Mouse (Mus musculus): ENCODE measurements around the gene Ube2h. TPM values are rescaled to one million over a fixed set of nuclear protein-coding genes. Genes with fewer than 3 reads are reported as not detected.
A peak's percentile ranks its signal among the peaks of the same experiment; 100 is the strongest.

The Ube2h gene
- polyA plus RNA-seq, 1 experiment = 69.9 TPM

DNA sequence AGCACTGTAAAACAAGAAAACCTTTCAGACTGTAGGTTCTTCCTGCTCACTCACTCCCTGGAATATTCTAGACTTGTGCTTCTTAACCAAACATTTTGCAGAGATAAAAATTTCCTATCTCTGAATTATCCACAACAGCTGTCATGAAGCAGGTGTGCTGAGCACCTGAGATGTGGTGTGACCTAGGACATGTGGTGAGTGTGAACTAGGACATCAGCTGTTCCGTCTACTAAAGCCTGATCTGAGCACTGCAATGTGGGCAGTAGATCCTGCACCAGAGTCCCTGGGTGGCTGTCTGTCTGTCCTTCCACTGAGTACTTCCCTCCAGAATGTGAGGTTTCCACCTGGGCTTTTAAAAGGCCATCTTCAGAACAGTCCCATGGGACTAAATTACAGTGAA lies 79.6 kb downstream of the Ube2h start:
- TF ChIP-seq POLR2A (IDR thresholded peaks at IDR 0.05; ENCODE audit: control insufficient read depth, extremely low read depth, insufficient read depth, low read length, poor library complexity) = no peak
- TF ChIP-seq CTCF (IDR thresholded peaks at IDR 0.05; ENCODE audit: borderline replicate concordance, control insufficient read depth, extremely low read depth, insufficient read depth, low read length, poor library complexity) = no peak
- no peak for DNase-seq
- Histone ChIP-seq H3K36me3 (ENCODE audit: control insufficient read depth, insufficient read depth, low read length) (peaks cover 10% of the 10 kb centered on the region), H3K27ac (ENCODE audit: control insufficient read depth, insufficient read depth, low read length) (no peak overlapping the region), H3K4me1 (replicated peaks; ENCODE audit: control insufficient read depth, insufficient read depth, low read length) (peaks cover 9% of the 10 kb centered on the region), H3K27me3 (ENCODE audit: control insufficient read depth, insufficient read depth, low read length) (no peaks in the 10 kb centered on the region), H3K4me3 (ENCODE audit: control insufficient read depth, insufficient read depth, low read length) (no peak overlapping the region)
- WGBS = 85% methylated on average over 1 of the region's 1 CpGs

DNA sequence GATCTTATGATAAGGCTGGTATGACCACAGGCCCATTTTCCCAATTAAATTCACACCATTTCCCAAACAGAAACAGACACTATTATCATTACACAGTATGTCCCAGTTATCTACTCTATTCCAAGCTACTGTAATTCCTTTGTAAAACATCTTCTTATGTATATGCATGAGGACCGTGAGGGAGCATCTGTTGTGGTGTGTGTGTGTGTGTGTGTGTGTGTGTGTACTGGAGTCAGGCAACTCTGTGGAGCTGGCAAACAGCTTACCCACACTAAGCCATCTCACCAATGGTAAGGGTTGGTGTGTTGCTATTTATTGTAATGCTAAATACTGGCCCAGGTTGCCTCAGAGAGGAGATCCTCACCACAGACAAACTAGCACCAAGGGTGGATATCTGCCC lies 82.0 kb downstream of the Ube2h start:
- Histone ChIP-seq H3K4me1 (replicated peaks; ENCODE audit: control insufficient read depth, insufficient read depth, low read length) (peaks cover under 1% of the 10 kb centered on the region), H3K27ac (ENCODE audit: control insufficient read depth, insufficient read depth, low read length) (no peak overlapping the region), H3K27me3 (ENCODE audit: control insufficient read depth, insufficient read depth, low read length) (no peaks in the 10 kb centered on the region), H3K36me3 (ENCODE audit: control insufficient read depth, insufficient read depth, low read length) (peaks cover 26% of the 10 kb centered on the region), H3K4me3 (ENCODE audit: control insufficient read depth, insufficient read depth, low read length) (no peak overlapping the region)
- 88% methylated on average over 1 of the region's 1 CpGs for WGBS
- TF ChIP-seq CTCF (IDR thresholded peaks at IDR 0.05; ENCODE audit: borderline replicate concordance, control insufficient read depth, extremely low read depth, insufficient read depth, low read length, poor library complexity) (no peak), POLR2A (IDR thresholded peaks at IDR 0.05; ENCODE audit: control insufficient read depth, extremely low read depth, insufficient read depth, low read length, poor library complexity) (no peak)
- DNase-seq = no peak

DNA sequence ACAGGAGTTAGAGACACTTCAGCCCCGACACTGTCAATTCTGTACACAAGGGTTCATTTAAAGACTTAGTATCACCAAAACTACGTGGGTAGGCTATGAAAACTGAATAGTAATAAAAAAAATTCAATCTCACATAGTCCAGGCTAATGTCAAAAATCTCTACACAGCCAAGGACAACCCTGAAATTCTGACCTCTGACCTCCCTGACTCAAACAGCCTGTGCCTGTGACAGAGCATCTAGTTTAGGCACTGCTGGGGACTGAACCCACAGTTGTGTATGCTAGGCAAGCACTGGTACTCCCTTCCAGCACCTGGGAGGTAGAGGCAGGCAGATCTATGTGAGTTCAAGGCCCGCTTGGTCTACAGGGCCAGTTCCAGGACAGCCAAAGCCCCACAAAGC lies 86.8 kb downstream of the Ube2h start:
- 96% methylated on average over 3 of the region's 3 CpGs for WGBS
- Histone ChIP-seq H3K36me3 (ENCODE audit: control insufficient read depth, insufficient read depth, low read length) (peaks cover 37% of the 10 kb centered on the region), H3K4me1 (replicated peaks; ENCODE audit: control insufficient read depth, insufficient read depth, low read length) (no peaks in the 10 kb centered on the region), H3K4me3 (ENCODE audit: control insufficient read depth, insufficient read depth, low read length) (no peak overlapping the region), H3K27me3 (ENCODE audit: control insufficient read depth, insufficient read depth, low read length) (no peaks in the 10 kb centered on the region), H3K27ac (ENCODE audit: control insufficient read depth, insufficient read depth, low read length) (no peak overlapping the region)
- no peak for DNase-seq
- no peak for TF ChIP-seq CTCF (IDR thresholded peaks at IDR 0.05; ENCODE audit: borderline replicate concordance, control insufficient read depth, extremely low read depth, insufficient read depth, low read length, poor library complexity)
- no peak for TF ChIP-seq POLR2A (IDR thresholded peaks at IDR 0.05; ENCODE audit: control insufficient read depth, extremely low read depth, insufficient read depth, low read length, poor library complexity)

DNA sequence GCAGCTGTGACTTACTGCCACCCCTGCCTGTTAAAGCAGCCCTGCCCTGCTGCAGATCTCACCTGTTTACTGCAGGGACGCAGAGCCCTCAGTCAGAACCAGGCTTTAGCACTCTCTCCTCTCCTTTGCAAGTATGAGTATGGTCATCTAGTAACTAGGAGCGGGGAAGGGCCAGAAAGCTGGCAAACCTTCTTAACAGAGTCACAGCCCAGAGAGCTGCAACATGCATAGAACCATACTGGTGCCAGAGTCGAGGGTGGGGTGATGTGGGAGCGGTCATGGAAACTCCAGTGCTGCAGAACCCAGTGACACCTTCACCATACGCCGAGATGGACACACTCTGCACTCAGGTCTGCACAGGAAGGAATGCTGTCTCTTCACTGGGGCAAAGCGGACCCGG lies 91.9 kb downstream of the Ube2h start:
- Histone ChIP-seq H3K4me1 (replicated peaks; ENCODE audit: control insufficient read depth, insufficient read depth, low read length) (no peaks in the 10 kb centered on the region), H3K36me3 (ENCODE audit: control insufficient read depth, insufficient read depth, low read length) (peaks cover 15% of the 10 kb centered on the region), H3K27ac (ENCODE audit: control insufficient read depth, insufficient read depth, low read length) (no peak overlapping the region), H3K27me3 (ENCODE audit: control insufficient read depth, insufficient read depth, low read length) (no peaks in the 10 kb centered on the region), H3K4me3 (ENCODE audit: control insufficient read depth, insufficient read depth, low read length) (no peak overlapping the region)
- TF ChIP-seq CTCF (IDR thresholded peaks at IDR 0.05; ENCODE audit: borderline replicate concordance, control insufficient read depth, extremely low read depth, insufficient read depth, low read length, poor library complexity) (no peak), POLR2A (IDR thresholded peaks at IDR 0.05; ENCODE audit: control insufficient read depth, extremely low read depth, insufficient read depth, low read length, poor library complexity) (no peak)
- 95% methylated on average over 8 of the region's 8 CpGs for WGBS
- no peak for DNase-seq

DNA sequence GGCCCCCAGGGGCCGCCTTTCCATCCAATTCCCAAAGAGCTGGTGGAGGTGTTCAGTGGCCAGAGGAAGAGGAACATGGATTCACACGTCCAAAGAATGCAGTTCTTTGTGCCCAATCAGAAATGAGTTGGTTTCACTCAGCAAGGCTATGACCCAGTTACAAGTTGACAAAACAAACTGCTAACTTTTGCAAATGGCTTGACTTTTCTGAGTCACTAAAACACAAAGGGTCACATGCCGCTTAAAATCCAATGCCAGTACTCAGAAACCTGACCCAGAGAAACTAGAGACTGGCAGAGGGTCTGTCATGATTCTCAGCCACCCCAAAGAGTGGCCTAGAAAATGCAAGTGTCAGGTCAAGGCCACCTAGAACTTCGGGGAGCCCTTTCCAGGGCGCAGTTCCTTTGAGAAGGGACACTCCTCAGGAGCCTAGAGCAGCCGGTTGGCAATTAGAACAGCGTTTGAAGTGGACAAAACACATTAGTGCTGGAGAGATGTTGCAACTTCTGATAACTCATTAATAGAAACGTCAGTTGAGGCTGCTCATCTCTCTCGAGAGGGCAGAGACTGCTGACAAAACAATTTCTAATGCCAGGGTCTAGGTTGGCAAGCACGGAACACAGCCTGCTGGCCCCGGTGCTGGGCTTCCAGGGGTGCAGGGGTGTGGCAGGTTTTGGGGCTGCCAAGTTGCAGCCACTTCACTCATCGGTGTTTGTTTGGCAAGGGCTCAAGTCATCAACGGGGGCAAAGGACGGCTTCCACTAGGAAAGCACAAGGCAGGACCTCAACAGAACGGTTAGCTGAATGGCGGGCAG lies 92.5 kb downstream of the Ube2h start:
- 89% methylated on average over 16 of the region's 16 CpGs for WGBS
- no peak for DNase-seq
- Histone ChIP-seq H3K4me3 (ENCODE audit: control insufficient read depth, insufficient read depth, low read length) (no peak overlapping the region), H3K36me3 (ENCODE audit: control insufficient read depth, insufficient read depth, low read length) (peaks cover 13% of the 10 kb centered on the region), H3K4me1 (replicated peaks; ENCODE audit: control insufficient read depth, insufficient read depth, low read length) (no peaks in the 10 kb centered on the region), H3K27ac (ENCODE audit: control insufficient read depth, insufficient read depth, low read length) (no peak overlapping the region), H3K27me3 (ENCODE audit: control insufficient read depth, insufficient read depth, low read length) (no peaks in the 10 kb centered on the region)
- no peak for TF ChIP-seq CTCF (IDR thresholded peaks at IDR 0.05; ENCODE audit: borderline replicate concordance, control insufficient read depth, extremely low read depth, insufficient read depth, low read length, poor library complexity)

DNA sequence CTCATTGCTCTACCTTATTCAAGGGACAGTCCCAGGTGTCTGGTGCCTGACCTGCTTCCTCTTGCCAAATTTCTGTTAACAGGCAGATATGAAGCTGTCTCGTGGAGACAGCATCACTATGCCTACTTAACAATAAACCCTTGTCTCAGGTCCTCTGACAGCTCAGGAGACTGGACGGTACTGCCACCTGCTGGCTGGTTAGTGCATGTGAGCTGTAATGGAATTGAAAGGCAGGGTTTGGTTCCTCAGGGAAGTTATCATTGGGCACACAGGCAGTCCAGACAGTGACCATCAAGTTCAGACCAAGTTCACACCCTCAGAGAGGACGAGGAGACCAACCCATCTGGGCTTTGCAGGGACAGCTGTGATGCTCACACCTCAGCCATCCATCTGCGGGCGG lies 93.6 kb downstream of the Ube2h start:
- H3K27me3 ChIP-seq (ENCODE audit: control insufficient read depth, insufficient read depth, low read length) = no peaks in the 10 kb centered on the region
- H3K27ac ChIP-seq (ENCODE audit: control insufficient read depth, insufficient read depth, low read length) = no peak overlapping the region
- TF ChIP-seq POLR2A (IDR thresholded peaks at IDR 0.05; ENCODE audit: control insufficient read depth, extremely low read depth, insufficient read depth, low read length, poor library complexity) (no peak), CTCF (IDR thresholded peaks at IDR 0.05; ENCODE audit: borderline replicate concordance, control insufficient read depth, extremely low read depth, insufficient read depth, low read length, poor library complexity) (peak; percentile 59; the same call in 1 of the 2 replicates)
- WGBS = 43% methylated on average over 5 of the region's 5 CpGs
- H3K36me3 ChIP-seq (ENCODE audit: control insufficient read depth, insufficient read depth, low read length) = peaks cover 13% of the 10 kb centered on the region
- DNase-seq = peak; percentile 64
- H3K4me1 ChIP-seq (replicated peaks; ENCODE audit: control insufficient read depth, insufficient read depth, low read length) = no peaks in the 10 kb centered on the region
- no peak overlapping the region for H3K4me3 ChIP-seq (ENCODE audit: control insufficient read depth, insufficient read depth, low read length)

Data from thymus, adult 2 months (tissue).